Mouse (Mus musculus): ENCODE data around the gene Car9. TPM values are rescaled to one million over a fixed set of nuclear protein-coding genes. Genes with fewer than 3 reads are reported as not detected.

Gene Car9
- polyA plus RNA-seq, 1 experiment from 2014 or later = 0.25 TPM

DNA sequence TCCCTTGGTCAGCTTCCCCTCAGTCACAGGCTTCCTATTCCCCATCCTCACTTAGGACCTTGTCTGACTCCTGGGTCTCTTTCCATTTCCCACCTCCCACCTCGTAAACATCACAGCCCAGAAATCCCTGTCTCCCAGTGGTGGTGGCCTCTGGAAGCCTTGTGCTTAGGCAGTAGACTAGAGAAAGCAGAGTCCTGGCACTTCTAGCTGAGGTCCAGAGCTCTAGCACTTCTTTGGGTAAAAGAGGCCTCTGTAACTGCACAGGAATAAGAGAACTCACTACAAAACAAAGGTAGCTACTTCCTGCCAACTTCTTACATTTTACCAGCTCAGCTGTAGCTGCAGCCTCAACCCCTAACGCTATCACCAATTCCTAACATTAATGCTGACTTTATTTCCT, 54.2 kb downstream of the Car9 start:
- Histone ChIP-seq H3K4me2 (peak overlapping the region; percentile 92), H3K4me1 (replicated peaks) (peaks cover 55% of the 10 kb centered on the region), H3K4me3 (peak overlapping the region; percentile 70), H3K9me3 (no peaks in the 10 kb centered on the region), H3K9ac (peak overlapping the region; percentile 91), H3K27ac (no peak overlapping the region), H3K36me3 (peaks cover 32% of the 10 kb centered on the region), H3K27me3 (no peaks in the 10 kb centered on the region)
- no peak for ATAC-seq (ENCODE audit: low FRiP score)
- 34% methylated on average over 2 of the region's 2 CpGs for WGBS

DNA sequence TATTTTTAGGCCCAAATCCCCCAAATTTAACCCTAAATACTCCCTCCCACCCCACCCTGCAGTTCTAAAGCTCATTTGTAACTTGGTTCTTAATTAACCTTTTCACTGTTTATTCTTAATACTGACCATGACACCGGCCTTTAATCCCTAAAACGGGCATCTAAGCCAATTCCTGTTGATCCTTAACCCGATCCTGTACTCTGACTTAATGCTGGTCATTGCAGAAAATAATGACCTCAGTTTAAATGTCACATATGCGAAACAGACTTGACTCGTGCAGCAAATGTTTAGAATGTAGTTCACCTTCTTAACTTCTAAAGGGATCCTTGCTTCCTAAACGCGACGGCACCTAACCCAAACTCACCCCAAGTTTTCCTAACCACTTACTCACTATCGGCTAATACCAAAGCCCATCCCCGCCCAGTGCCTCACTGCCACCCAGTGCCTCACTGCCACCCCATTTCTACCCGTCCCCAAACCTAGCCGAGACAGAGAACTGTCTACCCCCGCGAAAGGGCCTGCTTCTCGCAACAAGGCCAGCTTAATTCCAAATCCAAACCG, 54.8 kb downstream of the Car9 start:
- H3K4me3 ChIP-seq = peak overlapping the region; percentile 70
- peaks cover 32% of the 10 kb centered on the region for H3K36me3 ChIP-seq
- no peaks in the 10 kb centered on the region for H3K9me3 ChIP-seq
- no peaks in the 10 kb centered on the region for H3K27me3 ChIP-seq
- peak overlapping the region; percentile 92 for H3K4me2 ChIP-seq
- H3K4me1 ChIP-seq (replicated peaks) = peaks cover 55% of the 10 kb centered on the region
- peak overlapping the region; percentile 97 for H3K27ac ChIP-seq
- H3K9ac ChIP-seq = peak overlapping the region; percentile 91
- WGBS = 4% methylated on average over 16 of the region's 16 CpGs
- ATAC-seq (ENCODE audit: low FRiP score) = peak; percentile 30; the same call in 1 of the 2 replicates

DNA sequence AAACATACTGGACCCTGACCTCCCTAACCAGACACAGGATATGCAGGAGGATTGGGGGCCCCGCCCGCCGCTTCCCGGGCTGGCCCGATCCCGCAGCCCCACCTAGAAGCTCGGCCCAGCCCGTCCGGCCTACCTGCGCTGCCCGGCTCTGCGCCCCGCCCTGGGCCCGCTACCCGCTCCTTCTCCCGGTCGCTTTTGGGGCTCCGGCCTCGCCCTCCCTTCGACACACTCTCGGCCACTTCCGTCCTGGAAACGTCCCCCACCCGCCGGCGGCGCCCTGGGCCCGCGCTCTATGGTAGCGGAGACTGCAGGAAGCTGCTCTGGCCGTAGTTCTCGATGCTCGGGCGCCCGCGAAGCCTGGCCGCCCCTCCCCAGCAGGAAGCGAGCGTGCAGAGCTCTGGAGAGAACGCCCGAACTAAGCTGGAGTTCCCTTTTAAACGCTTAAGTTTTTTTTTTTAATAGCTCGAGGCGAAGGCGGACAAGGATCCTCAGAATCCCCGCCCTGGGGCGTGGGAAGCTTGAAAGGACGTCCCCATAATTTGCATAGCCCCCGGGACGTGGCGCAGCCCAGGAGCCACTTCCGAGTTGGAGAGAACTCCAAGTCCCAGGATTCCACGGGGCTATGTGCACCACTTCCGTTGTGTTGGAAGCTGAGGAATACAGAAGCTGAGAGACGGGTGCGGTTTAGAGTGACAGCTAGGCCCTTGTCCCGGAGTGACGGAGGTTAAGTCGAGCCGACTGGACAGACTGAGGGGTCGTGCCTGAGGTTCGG, 55.4 kb downstream of the Car9 start, which contains the start of the genes Creb3 and Tln1:
Gene Creb3, plus strand, starts transcription at position 336 of the 772 bp plus-strand sequence.
Gene Tln1, minus strand, starts transcription at position 695 of the 772 bp plus-strand sequence.
- Histone ChIP-seq H3K27ac (peak within 1 kb of the TSS; percentile 97), H3K9me3 (no peaks in the 10 kb centered on the region), H3K4me2 (peak within 1 kb of the TSS; percentile 92), H3K4me1 (replicated peaks) (peaks cover 55% of the 10 kb centered on the region), H3K4me3 (peak within 1 kb of the TSS; percentile 70), H3K27me3 (no peaks in the 10 kb centered on the region), H3K36me3 (peaks cover 34% of the 10 kb centered on the region), H3K9ac (peak within 1 kb of the TSS; percentile 91)
- under 1% methylated on average over 62 of the region's 62 CpGs for WGBS
- ATAC-seq (ENCODE audit: low FRiP score) = peak; percentile 97

DNA sequence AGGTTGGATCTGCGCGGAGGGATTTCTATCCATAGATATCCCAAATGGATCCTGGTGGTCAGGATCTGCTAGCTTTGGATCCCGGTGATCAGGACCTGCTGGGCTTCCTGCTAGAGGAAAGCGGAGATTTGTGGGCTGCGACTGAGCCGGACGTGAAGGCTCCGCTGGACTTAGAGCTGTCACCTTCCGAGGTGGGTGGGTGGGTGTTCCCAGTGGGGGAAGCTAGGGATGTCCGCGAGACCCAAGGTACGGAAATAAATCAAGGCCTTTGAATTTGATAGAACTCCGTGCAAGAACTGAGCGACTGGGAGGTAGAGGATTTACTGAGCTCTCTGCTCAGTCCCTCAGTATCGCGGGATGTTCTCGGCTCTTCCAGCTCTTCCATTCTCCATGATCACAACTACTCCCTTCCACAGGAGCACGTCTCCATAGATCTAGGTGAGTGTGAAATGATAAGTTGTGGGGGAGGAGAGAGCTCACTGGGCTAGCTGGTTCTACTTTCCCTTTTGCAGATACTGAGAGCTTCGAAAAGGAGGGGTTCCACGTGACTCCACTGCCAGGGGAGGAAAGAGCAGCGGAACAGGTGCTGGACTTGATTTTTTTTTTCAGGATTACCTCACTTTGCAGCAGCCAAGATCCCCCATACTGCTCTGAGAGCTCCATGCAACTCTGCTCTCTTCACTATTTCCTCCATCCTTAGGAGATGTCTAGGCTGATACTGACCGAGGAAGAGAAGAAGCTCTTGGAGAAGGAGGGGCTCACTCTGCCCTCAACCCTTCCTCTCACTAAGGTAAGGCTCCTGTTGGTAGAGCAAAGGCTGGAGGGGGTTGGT, 56.2 kb downstream of the Car9 start:
- H3K27me3 ChIP-seq = no peaks in the 10 kb centered on the region
- peak overlapping the region; percentile 97 for H3K27ac ChIP-seq
- ATAC-seq (ENCODE audit: low FRiP score) = no peak; the same call in 1 of the 2 replicates
- H3K9ac ChIP-seq = peak overlapping the region; percentile 91
- 8% methylated on average over 22 of the region's 22 CpGs for WGBS
- no peaks in the 10 kb centered on the region for H3K9me3 ChIP-seq
- H3K4me2 ChIP-seq = peak overlapping the region; percentile 92
- peaks cover 49% of the 10 kb centered on the region for H3K4me1 ChIP-seq (replicated peaks)
- H3K4me3 ChIP-seq = peak overlapping the region; percentile 70
- peaks cover 42% of the 10 kb centered on the region for H3K36me3 ChIP-seq

Other genes starting within 250 kb of the Car9 start
- gene Atp8b5, start 239.8 kb upstream of the Car9 start, polyA plus RNA-seq (2015; fragmentation: Nextera tagmentation; extraction: Ambion mirVana) = 0.34 and 0.40 TPM in 2 replicates
- gene Rusc2, start 125.0 kb upstream of the Car9 start, polyA plus RNA-seq (2015; fragmentation: Nextera tagmentation; extraction: Ambion mirVana) = 70.8 and 75.4 TPM in 2 replicates
- 0.71 and 1.4 TPM in 2 replicates for gene Fam166b, start 77.8 kb upstream of the Car9 start, polyA plus RNA-seq (2015; fragmentation: Nextera tagmentation; extraction: Ambion mirVana)
- gene Tesk1, start 65.0 kb upstream of the Car9 start, polyA plus RNA-seq (2015; fragmentation: Nextera tagmentation; extraction: Ambion mirVana) = 8.7 and 9.7 TPM in 2 replicates
- gene Cd72, start 52.3 kb upstream of the Car9 start, polyA plus RNA-seq (2015; fragmentation: Nextera tagmentation; extraction: Ambion mirVana) = 3.5 and 4.7 TPM in 2 replicates
- gene Sit1, start 23.2 kb upstream of the Car9 start, polyA plus RNA-seq (2015; fragmentation: Nextera tagmentation; extraction: Ambion mirVana) = not detected in 2 replicates
- 65.1 and 69.0 TPM in 2 replicates for gene Ccdc107, start 14.1 kb upstream of the Car9 start, polyA plus RNA-seq (2015; fragmentation: Nextera tagmentation; extraction: Ambion mirVana)
- 8.4 and 8.9 TPM in 2 replicates for gene Arhgef39, start 7.3 kb upstream of the Car9 start, polyA plus RNA-seq (2015; fragmentation: Nextera tagmentation; extraction: Ambion mirVana)
- gene Tpm2, start 16.8 kb downstream of the Car9 start, polyA plus RNA-seq (2015; fragmentation: Nextera tagmentation; extraction: Ambion mirVana) = 18.8 and 20.9 TPM in 2 replicates
- gene Creb3, start 55.4 kb downstream of the Car9 start, polyA plus RNA-seq (2015; fragmentation: Nextera tagmentation; extraction: Ambion mirVana) = 79.3 and 80.9 TPM in 2 replicates
- 64.5 and 66.2 TPM in 2 replicates for gene Tln1, start 55.7 kb downstream of the Car9 start, polyA plus RNA-seq (2015; fragmentation: Nextera tagmentation; extraction: Ambion mirVana)
- 29.0 and 31.5 TPM in 2 replicates for gene Rgp1, start 71.7 kb downstream of the Car9 start, polyA plus RNA-seq (2015; fragmentation: Nextera tagmentation; extraction: Ambion mirVana)
- gene Gba2, start 71.9 kb downstream of the Car9 start, polyA plus RNA-seq (2015; fragmentation: Nextera tagmentation; extraction: Ambion mirVana) = 53.6 and 53.8 TPM in 2 replicates
- gene Msmp, start 77.5 kb downstream of the Car9 start, polyA plus RNA-seq (2015; fragmentation: Nextera tagmentation; extraction: Ambion mirVana) = 2.6 TPM in 1 of 2 replicates, not detected in the other
- 17.1 and 18.5 TPM in 2 replicates for gene Npr2, start 125.0 kb downstream of the Car9 start, polyA plus RNA-seq (2015; fragmentation: Nextera tagmentation; extraction: Ambion mirVana)
- gene Spag8, start 146.6 kb downstream of the Car9 start, polyA plus RNA-seq (2015; fragmentation: Nextera tagmentation; extraction: Ambion mirVana) = 6.1 and 8.4 TPM in 2 replicates
- 74.8 and 78.6 TPM in 2 replicates for gene Hint2, start 149.5 kb downstream of the Car9 start, polyA plus RNA-seq (2015; fragmentation: Nextera tagmentation; extraction: Ambion mirVana)
- 16.2 and 16.6 TPM in 2 replicates for gene Tmem8b, start 162.0 kb downstream of the Car9 start, polyA plus RNA-seq (2015; fragmentation: Nextera tagmentation; extraction: Ambion mirVana)
- 2.3 and 2.8 TPM in 2 replicates for gene Fam221b, start 162.2 kb downstream of the Car9 start, polyA plus RNA-seq (2015; fragmentation: Nextera tagmentation; extraction: Ambion mirVana)
- gene Olfr70, start 193.8 kb downstream of the Car9 start, polyA plus RNA-seq (2015; fragmentation: Nextera tagmentation; extraction: Ambion mirVana) = not detected in 2 replicates
- not detected in 2 replicates for gene Olfr71, start 203.3 kb downstream of the Car9 start, polyA plus RNA-seq (2015; fragmentation: Nextera tagmentation; extraction: Ambion mirVana)
- gene Hrct1, start 220.2 kb downstream of the Car9 start, polyA plus RNA-seq (2015; fragmentation: Nextera tagmentation; extraction: Ambion mirVana) = 0.18 and 0.35 TPM in 2 replicates
- gene Spaar, start 223.1 kb downstream of the Car9 start, polyA plus RNA-seq (2015; fragmentation: Nextera tagmentation; extraction: Ambion mirVana) = not detected in 2 replicates

Measured in hindbrain, embryonic 13.5 days (tissue).